Mouse (Mus musculus): Measurements from ENCODE around the gene Klhl26.
"Not testable (repeated sequence)": the region's sequence is repeated elsewhere in the genome, so short reads cannot be mapped to it uniquely, and the experiment has no call there.

The Klhl26 gene

DNA sequence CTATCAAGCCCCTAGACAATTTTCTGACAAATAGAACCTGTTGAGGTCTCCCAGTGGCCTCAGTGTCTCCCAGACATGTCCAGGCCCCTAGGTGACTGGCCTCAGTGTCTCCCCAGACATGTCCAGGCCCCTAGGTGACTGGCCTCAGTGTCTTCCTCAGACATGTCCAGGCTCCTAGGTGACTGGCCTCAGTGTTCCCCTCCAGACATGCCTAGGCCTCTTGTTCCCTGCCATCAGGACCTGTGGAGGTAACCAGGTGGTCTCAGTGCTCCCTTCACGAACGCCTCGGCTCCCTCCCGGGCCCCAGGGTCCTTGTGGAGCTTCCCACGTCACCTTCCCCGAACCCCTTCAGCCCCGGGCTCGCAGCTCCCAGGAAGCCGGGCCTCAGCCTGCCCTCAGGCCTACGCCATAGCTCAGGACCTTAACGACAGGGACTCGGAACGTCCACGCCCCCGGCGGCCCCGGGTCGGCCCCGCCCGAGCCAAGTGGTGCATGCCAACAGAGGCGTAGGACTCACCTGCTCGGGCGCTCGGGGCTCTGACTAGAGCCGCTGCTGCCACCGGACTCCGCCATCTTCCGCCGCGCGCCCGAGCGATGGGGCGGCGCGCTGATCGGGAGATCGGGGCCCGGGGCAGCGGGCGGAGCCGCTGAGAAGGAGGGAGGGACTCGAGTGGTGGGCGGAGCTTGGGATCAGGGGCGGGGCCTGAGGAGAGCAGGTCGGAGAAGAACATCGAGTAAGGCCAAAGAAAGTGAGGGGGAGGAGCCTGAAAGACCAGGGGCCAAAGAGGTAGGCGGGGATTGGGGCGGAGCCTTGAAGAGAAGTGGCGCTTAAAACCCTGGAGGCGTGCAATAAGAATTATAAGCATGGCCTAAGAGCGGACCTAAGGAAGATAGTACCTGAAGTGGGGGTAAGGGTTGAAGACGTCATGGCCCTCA lies at the start of gene Klhl26:
Gene Klhl26, minus strand, starts transcription at position 636 of the 936 bp plus-strand sequence.
- DNase-seq (ENCODE audit: low spot score in 2 of 2) = peak; percentile 84 to 89

DNA sequence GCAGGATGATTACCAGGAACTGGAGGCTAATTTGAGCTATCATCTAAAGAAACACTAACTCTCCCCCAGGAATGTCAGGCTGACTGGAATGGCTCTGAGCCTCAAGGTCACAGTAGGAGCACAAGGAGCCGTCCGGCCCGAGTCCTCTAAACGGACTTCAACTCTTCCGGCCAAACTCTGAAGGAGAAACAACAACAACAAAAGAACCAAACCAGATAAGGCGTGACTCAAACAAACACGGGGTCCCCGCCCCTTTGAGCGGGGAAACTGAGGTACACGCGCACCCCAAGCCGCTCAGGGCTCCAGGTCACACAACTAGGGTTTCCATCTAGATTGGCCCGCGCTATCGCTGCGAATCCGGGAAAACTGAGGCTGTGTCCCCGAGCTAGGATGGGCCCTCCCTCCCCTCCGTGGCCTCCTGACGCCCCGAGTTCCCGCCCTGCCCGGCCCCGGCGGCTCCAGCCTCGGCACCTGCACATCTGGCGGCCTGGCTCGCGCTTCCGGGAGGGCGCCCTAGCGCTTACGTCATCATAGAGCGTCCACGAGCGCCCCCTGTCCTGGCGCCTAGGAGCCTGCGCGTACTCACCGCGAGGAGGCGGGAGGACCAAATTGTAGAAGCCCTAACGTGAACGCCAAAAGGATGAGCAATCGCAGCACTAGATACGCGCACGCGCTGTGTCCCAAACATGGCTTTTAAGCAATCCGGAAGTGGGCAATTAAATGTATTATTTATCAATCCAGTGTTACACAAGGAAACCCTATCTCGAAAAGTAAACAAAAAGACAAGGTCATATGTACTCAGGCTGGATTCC lies 46.0 kb upstream of the Klhl26 start:
- DNase-seq (ENCODE audit: low spot score in 2 of 2) = peak; percentile 92 to 95

DNA sequence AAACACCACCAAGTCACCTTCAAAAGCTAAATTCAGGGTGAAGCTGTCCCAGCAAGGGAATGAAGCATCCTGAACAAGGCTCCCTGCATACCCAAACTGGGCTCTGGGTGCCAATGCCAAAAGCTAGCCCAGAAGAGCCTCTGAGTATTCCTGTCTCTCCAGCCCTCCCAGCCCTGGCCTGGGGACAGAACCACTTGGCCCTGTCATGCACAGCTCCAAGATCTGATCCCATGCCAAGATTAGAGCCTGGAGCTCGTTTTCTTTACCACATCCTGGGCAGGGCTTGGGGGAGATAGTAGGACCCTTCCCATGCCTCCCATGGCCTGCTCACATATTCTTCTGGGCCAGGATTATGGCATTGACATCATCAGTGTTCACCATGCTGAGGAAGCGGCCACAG lies 42.8 kb upstream of the Klhl26 start:
- no peak for DNase-seq (ENCODE audit: low spot score in 2 of 2)

DNA sequence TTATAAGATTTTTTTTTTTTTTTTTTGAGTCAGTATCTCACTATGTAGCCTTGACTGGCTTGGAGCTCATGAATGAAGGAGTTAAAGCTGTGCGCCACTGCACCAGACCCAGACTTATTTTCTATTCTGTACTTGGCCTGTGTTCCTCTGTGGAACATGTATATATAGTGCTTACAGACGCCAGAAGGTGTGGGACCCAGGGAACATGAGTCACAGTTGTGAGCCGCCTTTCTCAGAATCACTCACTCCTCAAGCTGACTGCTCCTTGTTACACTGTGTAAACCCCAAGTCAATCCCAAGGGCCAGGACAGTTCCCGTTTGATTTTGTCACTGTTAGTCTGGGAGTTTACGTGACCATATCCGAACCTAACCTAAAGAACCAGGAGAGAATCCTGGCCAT lies 42.3 kb upstream of the Klhl26 start:
- DNase-seq (ENCODE audit: low spot score in 2 of 2) = no peak

DNA sequence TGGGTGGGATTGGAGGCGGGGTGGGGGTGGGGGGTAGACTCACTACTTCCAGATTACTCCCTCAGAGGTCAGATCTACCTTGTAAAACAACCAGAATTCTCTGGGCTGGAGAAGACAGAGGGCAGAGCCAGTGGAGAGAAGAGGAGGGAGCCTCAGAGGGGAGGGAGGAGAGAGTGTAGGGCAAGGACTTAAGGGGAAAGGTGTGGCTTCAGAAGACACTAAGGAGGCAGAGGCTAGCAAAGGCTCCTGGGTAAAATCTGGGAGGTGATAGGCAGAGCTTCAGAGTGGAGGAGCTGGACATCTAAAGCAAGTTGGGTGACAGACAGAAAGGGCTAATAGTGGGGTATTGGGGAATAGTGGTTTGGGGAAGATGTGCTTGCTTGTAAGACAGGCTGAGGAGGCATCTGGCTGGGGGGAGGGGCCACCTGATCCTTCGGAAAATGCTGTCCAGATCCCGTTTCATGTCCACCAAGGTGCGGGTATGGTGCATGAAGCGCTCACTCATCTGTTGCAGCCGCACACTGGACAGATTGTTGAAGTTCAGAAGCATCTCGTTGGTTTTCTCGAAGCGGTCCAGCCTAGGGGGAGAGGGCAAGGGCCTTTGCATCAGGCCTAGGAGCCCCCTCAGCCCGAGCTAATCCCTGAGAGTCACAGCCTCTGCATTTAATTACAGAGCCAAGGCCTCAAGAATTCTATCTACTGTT lies 41.3 kb upstream of the Klhl26 start:
- DNase-seq (ENCODE audit: low spot score in 2 of 2) = no peak

DNA sequence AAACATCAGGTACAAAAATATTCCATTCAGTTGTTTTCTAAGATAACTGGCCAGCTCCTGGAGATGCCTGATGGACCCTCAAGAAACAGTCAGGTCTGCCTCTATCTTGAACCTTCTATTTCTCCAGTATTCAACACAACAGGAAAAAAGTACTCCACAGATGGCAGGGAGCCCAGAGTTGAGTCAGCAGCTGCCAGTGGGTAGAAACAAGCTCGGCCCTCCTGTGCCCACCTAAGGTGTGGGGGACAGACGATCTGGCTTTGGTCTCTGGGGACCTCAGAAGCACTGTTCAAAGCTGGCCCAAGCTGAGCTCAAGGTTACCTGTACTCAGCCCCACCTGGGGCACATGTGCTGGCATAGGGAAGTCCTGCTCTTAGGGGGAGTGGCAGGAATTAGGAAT lies 36.7 kb upstream of the Klhl26 start:
- no peak for DNase-seq (ENCODE audit: low spot score in 2 of 2)

DNA sequence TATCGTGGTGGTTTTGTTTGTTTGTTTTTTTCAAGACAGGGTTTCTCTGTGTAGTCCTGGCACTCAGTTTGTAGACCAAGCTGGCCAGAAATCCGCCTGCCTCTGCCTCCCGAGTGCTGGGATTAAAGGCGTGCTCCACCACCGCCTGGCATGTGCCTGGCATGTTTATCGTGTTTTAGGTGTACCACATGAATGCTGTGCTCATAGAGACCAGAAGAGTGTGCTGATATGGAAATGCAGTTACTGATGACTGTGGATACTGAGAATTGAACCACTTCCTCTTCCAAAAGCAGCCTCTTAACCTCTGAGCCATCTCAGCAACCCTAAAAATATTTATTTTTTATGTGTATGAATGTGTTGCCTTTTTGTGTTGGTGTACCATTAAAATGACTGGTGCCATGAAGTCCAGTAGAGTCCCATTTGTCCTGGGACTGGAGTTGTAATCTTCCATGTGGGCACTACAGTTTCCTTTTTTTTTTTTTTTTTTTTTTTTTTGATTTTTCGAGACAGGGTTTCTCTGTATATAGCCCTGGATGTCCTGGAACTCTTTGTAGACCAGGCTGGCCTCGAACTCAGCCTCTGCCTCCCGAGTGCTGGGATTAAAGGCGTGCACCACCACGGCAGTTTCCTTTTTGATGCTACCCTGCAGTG lies 35.6 kb upstream of the Klhl26 start:
- no peak for DNase-seq (ENCODE audit: low spot score in 2 of 2)

DNA sequence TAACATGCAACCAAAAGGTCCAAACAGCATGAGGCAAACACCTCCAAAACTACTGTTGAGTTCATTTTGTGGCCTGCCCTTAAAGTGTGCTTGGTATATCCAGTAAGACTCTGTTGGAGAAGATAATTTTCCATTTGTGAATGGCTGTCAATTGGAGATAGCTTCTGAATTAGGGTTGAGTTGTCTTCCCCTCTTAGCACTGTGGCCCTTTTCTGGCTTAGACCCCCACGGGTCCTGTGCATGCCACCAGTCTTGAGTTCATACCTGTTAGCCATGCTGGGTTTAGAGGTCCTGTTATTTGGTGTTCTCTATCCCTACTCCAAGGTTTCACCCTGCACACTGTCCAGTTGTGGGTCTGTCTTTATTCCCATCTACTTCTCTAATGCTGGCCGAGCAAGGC lies 35.0 kb upstream of the Klhl26 start:
- no peak for DNase-seq (ENCODE audit: low spot score in 2 of 2)

DNA sequence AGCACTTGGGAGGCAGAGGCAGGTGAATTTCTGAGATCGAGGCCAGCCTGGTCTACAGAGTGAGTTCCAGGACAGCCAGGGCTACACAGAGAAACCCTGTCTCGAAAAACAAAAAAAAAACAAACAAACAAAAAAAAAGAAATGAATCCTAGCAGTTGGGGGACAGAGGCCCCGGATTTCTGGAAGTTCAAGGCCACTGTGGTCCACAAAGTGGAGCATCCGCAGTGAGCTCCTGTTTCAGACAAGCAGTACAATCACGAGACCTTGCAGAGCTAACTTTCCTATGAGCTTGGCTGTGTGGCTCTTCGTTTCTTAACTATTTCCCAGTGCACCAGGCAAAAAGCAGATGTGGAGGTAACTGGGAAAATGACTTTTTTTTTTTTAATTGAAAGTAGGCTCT lies 34.4 kb upstream of the Klhl26 start:
- not testable (repeated sequence) for DNase-seq (ENCODE audit: low spot score in 2 of 2)

DNA sequence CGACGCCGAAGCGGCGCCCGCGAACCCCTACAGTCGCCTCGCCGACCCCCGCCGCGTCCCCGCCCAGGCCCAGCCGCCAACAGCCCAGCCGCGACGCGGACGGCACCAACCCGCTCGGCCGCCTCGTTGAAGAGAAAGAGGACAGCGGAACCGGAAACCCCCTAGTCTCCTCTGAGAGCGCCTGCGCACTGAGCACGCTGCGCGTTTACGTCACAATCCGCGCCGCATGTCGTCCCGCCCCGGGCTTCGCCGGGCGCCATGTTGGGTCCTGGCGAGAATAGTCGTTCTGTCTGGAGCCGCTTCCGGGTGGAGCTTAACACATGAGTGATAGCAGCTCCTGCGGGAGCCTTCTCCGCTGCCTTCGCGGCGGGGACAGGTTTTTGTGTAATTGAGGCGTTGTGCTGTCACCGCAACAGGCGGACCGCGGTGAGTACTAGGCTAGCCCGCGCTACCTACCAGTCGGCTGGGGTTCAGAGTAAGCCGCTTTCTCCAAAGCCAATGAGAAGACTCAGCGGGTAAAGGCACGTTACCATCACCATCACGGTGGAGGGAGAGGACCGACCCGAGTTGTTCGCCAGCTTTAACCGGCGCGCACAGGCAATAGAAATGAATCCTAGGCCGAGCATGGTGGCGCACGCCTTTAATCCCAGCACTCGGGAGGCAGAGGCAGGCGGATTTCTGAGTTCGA lies 33.6 kb upstream of the Klhl26 start, which contains the start of gene Uba52:
Gene Uba52, minus strand, starts transcription at position 574 of the 688 bp plus-strand sequence.
- peak; percentile 98 for DNase-seq (ENCODE audit: low spot score in 2 of 2)

DNA sequence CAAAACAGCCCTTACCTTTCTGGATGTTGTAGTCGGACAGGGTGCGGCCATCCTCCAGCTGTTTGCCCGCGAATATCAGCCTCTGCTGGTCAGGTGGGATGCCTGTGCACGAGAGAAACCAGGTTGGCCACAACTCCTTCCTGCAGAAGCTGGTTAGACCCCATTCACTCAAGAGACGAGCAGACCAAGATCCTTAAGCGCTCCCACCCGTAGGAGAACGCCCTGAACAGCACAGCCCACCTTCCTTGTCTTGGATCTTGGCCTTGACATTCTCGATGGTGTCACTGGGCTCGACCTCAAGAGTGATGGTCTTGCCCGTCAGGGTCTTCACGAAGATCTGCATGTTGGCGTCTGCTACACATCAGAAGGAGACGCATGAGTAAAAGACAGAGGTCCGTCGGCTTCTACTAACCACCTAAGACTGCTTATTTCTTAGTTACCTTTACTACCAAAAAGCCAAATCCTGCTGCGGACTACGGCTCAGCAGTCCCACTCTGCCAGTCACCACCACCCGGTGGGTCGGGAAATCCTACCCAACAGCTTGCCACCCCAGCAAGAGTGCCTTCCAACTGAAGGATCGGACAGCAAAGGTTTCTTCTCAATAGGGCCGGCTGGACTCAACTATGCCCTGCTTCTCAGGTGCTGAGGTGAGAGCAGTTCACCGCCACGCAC lies 32.6 kb upstream of the Klhl26 start:
- DNase-seq (ENCODE audit: low spot score in 2 of 2) = no peak

DNA sequence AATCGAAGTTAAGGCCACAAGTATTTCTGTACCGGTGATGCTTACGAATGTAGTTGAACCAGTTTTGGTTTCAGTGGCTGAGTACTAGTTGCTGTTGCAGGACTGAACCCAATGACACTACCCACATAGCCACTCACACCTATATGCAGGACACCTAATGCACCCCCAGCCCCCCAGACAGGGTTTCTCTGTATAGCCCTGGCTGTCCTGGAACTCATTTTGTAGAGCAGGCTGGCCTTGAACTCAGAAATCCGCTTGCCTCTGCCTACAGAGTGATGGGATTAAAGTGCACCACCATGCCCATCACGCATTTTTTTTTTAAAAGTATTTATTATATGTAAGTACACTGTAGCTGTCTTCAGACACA lies 30.2 kb upstream of the Klhl26 start:
- DNase-seq (ENCODE audit: low spot score in 2 of 2) = no peak

DNA sequence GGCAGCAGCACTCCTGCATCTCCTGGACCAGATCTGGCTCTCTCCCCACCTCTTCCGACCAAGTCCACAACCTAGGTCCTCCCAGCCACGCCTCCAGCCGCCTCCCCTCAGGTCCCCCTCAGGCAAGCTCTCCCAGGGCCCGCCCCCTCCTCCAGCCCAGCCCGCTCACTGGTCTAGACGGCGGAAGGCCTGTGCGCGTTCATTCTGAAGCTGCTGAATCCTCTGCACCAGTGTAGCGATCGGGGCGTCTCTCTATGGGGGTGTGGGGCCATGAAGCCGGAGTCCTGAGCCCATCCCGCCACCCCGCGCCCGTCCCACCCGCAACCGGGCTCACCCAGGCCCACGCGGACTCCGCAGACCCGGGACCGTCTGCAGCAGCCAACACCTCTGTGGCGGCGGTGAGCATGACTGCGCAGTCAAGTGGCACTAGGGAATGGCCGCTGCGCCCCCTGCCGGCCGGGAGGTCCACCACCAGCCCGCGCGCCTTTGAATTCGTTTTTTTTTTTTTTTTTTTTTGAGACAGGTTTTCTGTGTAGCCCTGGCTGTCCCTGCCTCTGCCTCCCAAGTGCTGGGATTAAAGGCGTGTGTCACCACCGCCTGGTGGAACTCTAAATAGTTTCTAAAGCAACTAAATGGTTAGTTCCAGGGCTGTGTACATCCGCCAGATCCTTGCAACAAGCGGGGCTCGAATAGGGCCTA lies 29.7 kb upstream of the Klhl26 start, which contains the start of gene Rex1bd:
Gene Rex1bd, minus strand, starts transcription at position 425 of the 699 bp plus-strand sequence.
- DNase-seq (ENCODE audit: low spot score in 2 of 2) = peak; percentile 90 to 95

DNA sequence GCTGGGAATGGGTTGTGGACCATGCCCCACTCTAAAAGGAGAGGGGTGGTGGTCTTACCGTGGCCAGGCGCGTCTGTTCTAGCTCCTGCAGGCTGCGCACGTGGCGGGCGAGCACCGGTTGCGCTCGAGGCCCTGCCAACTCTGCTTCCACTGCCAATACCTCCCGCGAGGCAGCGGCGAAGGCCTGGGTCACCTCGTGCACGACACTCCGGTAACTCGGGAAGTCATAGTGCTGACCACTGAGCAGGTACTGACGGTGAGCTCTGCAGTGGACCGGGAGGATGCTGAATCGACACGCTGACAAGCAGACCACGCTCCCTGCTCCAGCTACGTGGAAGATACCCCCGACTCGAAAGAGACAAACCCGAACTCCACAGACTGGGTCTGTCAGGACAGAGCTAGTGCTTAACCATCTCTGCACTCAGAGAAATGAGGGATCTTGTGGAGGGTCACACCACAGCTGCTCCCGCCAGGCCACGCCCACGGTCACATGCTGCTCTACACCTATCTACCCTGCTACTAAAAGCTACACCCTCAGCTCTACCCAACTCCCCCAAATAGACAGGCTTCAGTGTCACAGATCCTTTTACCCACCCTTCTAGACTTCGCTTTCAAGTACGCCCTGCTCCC lies 29.0 kb upstream of the Klhl26 start:
- no peak for DNase-seq (ENCODE audit: low spot score in 2 of 2)

DNA sequence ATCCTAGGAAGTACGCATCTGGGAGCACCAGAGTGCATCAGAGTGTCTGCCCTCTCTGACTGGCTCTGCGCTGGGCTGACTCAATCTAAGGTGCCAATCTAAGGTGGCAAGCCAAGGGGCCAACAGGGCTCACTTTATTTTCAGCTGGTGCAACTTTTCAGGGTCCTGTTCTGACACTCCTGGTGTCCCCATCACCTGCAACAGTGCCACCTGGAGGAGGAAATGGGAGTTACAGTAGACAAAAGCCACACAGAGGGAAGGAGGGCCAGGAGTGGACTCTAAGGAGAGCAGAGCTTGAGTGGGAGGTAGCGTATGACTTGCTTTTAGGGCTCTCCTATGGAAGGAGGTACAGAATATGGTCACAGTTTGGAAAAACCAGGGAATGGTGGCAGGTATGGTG lies 28.1 kb upstream of the Klhl26 start:
- peak; percentile 75 to 88 for DNase-seq (ENCODE audit: low spot score in 2 of 2)

DNA sequence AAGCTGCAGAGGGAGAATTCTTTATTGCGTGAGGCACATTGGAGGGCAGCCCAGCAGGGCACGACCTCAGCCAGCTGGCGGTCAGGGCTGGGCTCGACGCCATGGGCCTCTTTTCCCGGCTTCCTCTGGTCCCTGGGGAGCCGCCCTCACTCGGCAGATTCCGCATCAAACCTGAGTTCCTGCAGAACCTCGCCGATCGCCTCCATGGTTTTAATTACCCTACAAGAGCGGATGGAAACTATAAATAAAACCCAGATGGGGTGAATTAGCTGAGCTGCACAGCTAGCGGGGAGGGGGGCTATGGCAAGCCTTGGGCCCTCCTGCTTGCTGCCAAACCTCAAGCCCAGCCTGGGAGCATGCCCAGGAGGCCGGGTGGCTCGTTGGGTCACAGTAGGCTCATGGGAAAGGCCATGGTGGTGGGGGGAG lies 27.5 kb upstream of the Klhl26 start:
- DNase-seq (ENCODE audit: low spot score in 2 of 2) = peak in 1 of 2 experiments; percentile 67

DNA sequence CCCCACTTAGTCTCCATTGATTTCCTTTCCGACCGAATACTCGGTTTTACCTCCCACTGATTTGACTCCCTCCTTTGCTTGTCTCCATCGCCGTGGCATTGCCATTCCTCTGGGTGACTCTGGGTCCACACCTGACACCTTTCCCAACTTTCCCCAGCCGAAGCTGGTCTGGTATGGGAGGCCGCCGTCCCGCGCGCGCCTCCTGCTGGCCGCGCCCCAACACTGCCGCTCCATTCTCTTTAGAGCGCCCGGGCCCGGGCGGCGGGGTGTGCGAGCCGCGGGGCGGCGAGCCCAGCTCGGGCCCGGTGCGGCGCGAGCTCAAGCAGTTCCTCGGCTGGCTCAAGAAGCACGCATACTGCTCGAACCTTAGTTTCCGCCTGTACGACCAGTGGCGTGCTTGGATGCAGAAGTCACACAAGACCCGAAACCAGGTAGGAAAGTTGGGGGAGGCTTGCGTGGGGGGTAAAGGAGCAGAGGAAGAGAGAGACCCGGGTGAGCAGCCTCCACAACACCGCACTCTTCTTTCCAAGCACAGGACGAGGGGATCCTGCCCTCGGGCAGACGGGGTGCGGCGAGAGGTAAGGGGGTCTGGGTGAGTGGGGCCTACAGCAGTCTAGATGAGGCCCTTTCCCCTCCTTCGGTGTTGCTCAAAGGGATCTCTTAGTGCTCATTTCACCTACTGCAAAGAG lies 26.4 kb upstream of the Klhl26 start:
- peak in 1 of 2 experiments; percentile 75 for DNase-seq (ENCODE audit: low spot score in 2 of 2)

DNA sequence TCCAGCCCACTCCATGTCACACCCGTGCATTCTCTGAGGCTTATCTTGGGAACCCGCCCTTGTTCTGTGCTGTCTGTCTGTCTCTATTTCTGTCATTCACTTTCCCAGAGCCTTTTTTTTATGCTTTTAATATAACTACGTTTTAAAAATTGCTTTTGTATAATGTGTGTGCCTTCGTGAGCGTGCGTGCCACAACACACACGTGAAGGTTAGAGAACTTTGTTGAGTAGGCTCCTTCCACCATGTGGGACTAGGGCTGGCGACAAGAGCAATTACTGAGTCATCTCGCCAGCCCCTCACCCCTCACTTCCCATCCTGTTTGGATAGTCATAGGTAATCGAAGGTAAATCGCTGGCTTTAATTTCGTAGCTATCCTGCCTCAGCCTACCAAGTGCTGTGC lies 25.8 kb upstream of the Klhl26 start:
- no peak for DNase-seq (ENCODE audit: low spot score in 2 of 2)

Measured in cerebellum, postnatal 4 days (tissue).